Mouse (Mus musculus): ENCODE results near the gene Ndufv3. TPM values are rescaled to one million over a fixed set of nuclear protein-coding genes. Genes with fewer than 3 reads are reported as not detected.

Ndufv3 gene
- 528 and 531 TPM in 2 replicates for polyA plus RNA-seq (2014; fragmentation: Nextera tagmentation; extraction: Ambion mirVana)

- Histone ChIP-seq H3K4me3 (ENCODE audit: low read depth, low read length) (peak within 1 kb of the TSS; percentile 97), H3K4me2 (peak within 1 kb of the TSS; percentile 81), H3K9ac (ENCODE audit: low read depth, low read length) (peak within 1 kb of the TSS; percentile 87), H3K27me3 (ENCODE audit: control insufficient read depth, insufficient read depth, low read length) (no peaks in the 10 kb centered on the region), H3K9me3 (replicated peaks; ENCODE audit: control insufficient read depth, low read length) (no peaks in the 10 kb centered on the region), H3K36me3 (ENCODE audit: control insufficient read depth, insufficient read depth, low read length) (peaks cover 7% of the 10 kb centered on the region; the same call in 1 of the 2 replicates), H3K27ac (ENCODE audit: low read depth, low read length) (peak within 1 kb of the TSS; percentile 71), H3K4me1 (ENCODE audit: control insufficient read depth, insufficient read depth, low read length) (peaks cover 7% of the 10 kb centered on the region; the same call in 1 of the 2 replicates)
- under 1% methylated on average over 45 of the region's 45 CpGs for WGBS (ENCODE audit: insufficient replicate concordance)
- peak; percentile 96 for ATAC-seq (replicated peaks; ENCODE audit: insufficient number of reproducible peaks, low FRiP score, low TSS enrichment)
These were observed at the start of gene Ndufv3, which contains the start of gene Wdr4 for GRCm38 (mm10) chr17:31519946-31520838. Gene Ndufv3 (plus strand): TSS chr17:31520115. Gene Wdr4 (minus strand): TSS chr17:31519980.

GRCm38 (mm10) chr17:31470766-31471418, 49.0 kb upstream of the Ndufv3 start:
- H3K4me1 ChIP-seq (ENCODE audit: control insufficient read depth, insufficient read depth, low read length): no peaks in the 10 kb centered on the region
- ATAC-seq (replicated peaks; ENCODE audit: insufficient number of reproducible peaks, low FRiP score, low TSS enrichment): no peak
- H3K4me2 ChIP-seq: no peak overlapping the region
- H3K4me3 ChIP-seq (ENCODE audit: low read depth, low read length): no peak overlapping the region
- H3K36me3 ChIP-seq (ENCODE audit: control insufficient read depth, insufficient read depth, low read length): no peaks in the 10 kb centered on the region
- H3K9me3 ChIP-seq (replicated peaks; ENCODE audit: control insufficient read depth, low read length): no peaks in the 10 kb centered on the region
- WGBS (ENCODE audit: insufficient replicate concordance): 85% methylated on average over 5 of the region's 5 CpGs
- H3K27me3 ChIP-seq (ENCODE audit: control insufficient read depth, insufficient read depth, low read length): no peaks in the 10 kb centered on the region
- H3K9ac ChIP-seq (ENCODE audit: low read depth, low read length): no peak overlapping the region
- no peak overlapping the region for H3K27ac ChIP-seq (ENCODE audit: low read depth, low read length)

GRCm38 (mm10) chr17:31474388-31474787, 45.5 kb upstream of the Ndufv3 start:
- WGBS (ENCODE audit: insufficient replicate concordance): 80% methylated on average over 6 of the region's 6 CpGs
- no peak overlapping the region for H3K4me3 ChIP-seq (ENCODE audit: low read depth, low read length)
- no peaks in the 10 kb centered on the region for H3K27me3 ChIP-seq (ENCODE audit: control insufficient read depth, insufficient read depth, low read length)
- H3K9ac ChIP-seq (ENCODE audit: low read depth, low read length): no peak overlapping the region
- H3K4me2 ChIP-seq: no peak overlapping the region
- no peaks in the 10 kb centered on the region for H3K4me1 ChIP-seq (ENCODE audit: control insufficient read depth, insufficient read depth, low read length)
- no peaks in the 10 kb centered on the region for H3K36me3 ChIP-seq (ENCODE audit: control insufficient read depth, insufficient read depth, low read length)
- ATAC-seq (replicated peaks; ENCODE audit: insufficient number of reproducible peaks, low FRiP score, low TSS enrichment): no peak
- no peak overlapping the region for H3K27ac ChIP-seq (ENCODE audit: low read depth, low read length)
- H3K9me3 ChIP-seq (replicated peaks; ENCODE audit: control insufficient read depth, low read length): no peaks in the 10 kb centered on the region

GRCm38 (mm10) chr17:31478606-31479005, 41.3 kb upstream of the Ndufv3 start:
- 81% methylated on average over 7 of the region's 7 CpGs for WGBS (ENCODE audit: insufficient replicate concordance)
- ATAC-seq (replicated peaks; ENCODE audit: insufficient number of reproducible peaks, low FRiP score, low TSS enrichment): no peak
- H3K27ac ChIP-seq (ENCODE audit: low read depth, low read length): no peak overlapping the region
- no peaks in the 10 kb centered on the region for H3K9me3 ChIP-seq (replicated peaks; ENCODE audit: control insufficient read depth, low read length)
- H3K9ac ChIP-seq (ENCODE audit: low read depth, low read length): no peak overlapping the region
- no peaks in the 10 kb centered on the region for H3K27me3 ChIP-seq (ENCODE audit: control insufficient read depth, insufficient read depth, low read length)
- H3K36me3 ChIP-seq (ENCODE audit: control insufficient read depth, insufficient read depth, low read length): no peaks in the 10 kb centered on the region
- H3K4me1 ChIP-seq (ENCODE audit: control insufficient read depth, insufficient read depth, low read length): no peaks in the 10 kb centered on the region
- H3K4me3 ChIP-seq (ENCODE audit: low read depth, low read length): no peak overlapping the region
- no peak overlapping the region for H3K4me2 ChIP-seq

- no peaks in the 10 kb centered on the region for H3K9me3 ChIP-seq (replicated peaks; ENCODE audit: control insufficient read depth, low read length)
- no peak overlapping the region for H3K4me2 ChIP-seq
- no peak for ATAC-seq (replicated peaks; ENCODE audit: insufficient number of reproducible peaks, low FRiP score, low TSS enrichment)
- H3K36me3 ChIP-seq (ENCODE audit: control insufficient read depth, insufficient read depth, low read length): no peaks in the 10 kb centered on the region
- no peaks in the 10 kb centered on the region for H3K27me3 ChIP-seq (ENCODE audit: control insufficient read depth, insufficient read depth, low read length)
- H3K4me3 ChIP-seq (ENCODE audit: low read depth, low read length): no peak overlapping the region
- H3K9ac ChIP-seq (ENCODE audit: low read depth, low read length): no peak overlapping the region
- no peaks in the 10 kb centered on the region for H3K4me1 ChIP-seq (ENCODE audit: control insufficient read depth, insufficient read depth, low read length)
- WGBS (ENCODE audit: insufficient replicate concordance): 53% methylated on average over 11 of the region's 11 CpGs
- H3K27ac ChIP-seq (ENCODE audit: low read depth, low read length): no peak overlapping the region
These were observed 40.6 kb upstream of the Ndufv3 start for GRCm38 (mm10) chr17:31479108-31479844.

GRCm38 (mm10) chr17:31486616-31487198, 33.2 kb upstream of the Ndufv3 start:
- no peak overlapping the region for H3K4me2 ChIP-seq
- no peak overlapping the region for H3K4me3 ChIP-seq (ENCODE audit: low read depth, low read length)
- ATAC-seq (replicated peaks; ENCODE audit: insufficient number of reproducible peaks, low FRiP score, low TSS enrichment): no peak
- no peaks in the 10 kb centered on the region for H3K9me3 ChIP-seq (replicated peaks; ENCODE audit: control insufficient read depth, low read length)
- H3K27me3 ChIP-seq (ENCODE audit: control insufficient read depth, insufficient read depth, low read length): no peaks in the 10 kb centered on the region; the same call in 1 of the 2 replicates
- 80% methylated on average over 10 of the region's 10 CpGs for WGBS (ENCODE audit: insufficient replicate concordance)
- no peaks in the 10 kb centered on the region for H3K4me1 ChIP-seq (ENCODE audit: control insufficient read depth, insufficient read depth, low read length)
- no peaks in the 10 kb centered on the region for H3K36me3 ChIP-seq (ENCODE audit: control insufficient read depth, insufficient read depth, low read length)
- H3K27ac ChIP-seq (ENCODE audit: low read depth, low read length): no peak overlapping the region
- H3K9ac ChIP-seq (ENCODE audit: low read depth, low read length): 0 out of 2 replicates have a peak overlapping the region, but pooled peaks have one; percentile 28

GRCm38 (mm10) chr17:31487433-31488060, 32.4 kb upstream of the Ndufv3 start:
- WGBS (ENCODE audit: insufficient replicate concordance): 42% methylated on average over 6 of the region's 6 CpGs
- H3K27me3 ChIP-seq (ENCODE audit: control insufficient read depth, insufficient read depth, low read length): no peaks in the 10 kb centered on the region; the same call in 1 of the 2 replicates
- no peak overlapping the region for H3K4me2 ChIP-seq
- H3K9me3 ChIP-seq (replicated peaks; ENCODE audit: control insufficient read depth, low read length): no peaks in the 10 kb centered on the region
- H3K4me1 ChIP-seq (ENCODE audit: control insufficient read depth, insufficient read depth, low read length): no peaks in the 10 kb centered on the region
- no peak for ATAC-seq (replicated peaks; ENCODE audit: insufficient number of reproducible peaks, low FRiP score, low TSS enrichment)
- H3K27ac ChIP-seq (ENCODE audit: low read depth, low read length): no peak overlapping the region
- no peak overlapping the region for H3K4me3 ChIP-seq (ENCODE audit: low read depth, low read length)
- H3K9ac ChIP-seq (ENCODE audit: low read depth, low read length): no peak overlapping the region
- H3K36me3 ChIP-seq (ENCODE audit: control insufficient read depth, insufficient read depth, low read length): no peaks in the 10 kb centered on the region

- no peak overlapping the region for H3K4me3 ChIP-seq (ENCODE audit: low read depth, low read length)
- H3K9ac ChIP-seq (ENCODE audit: low read depth, low read length): no peak overlapping the region
- no peak overlapping the region for H3K4me2 ChIP-seq
- peaks cover 7% of the 10 kb centered on the region for H3K36me3 ChIP-seq (ENCODE audit: control insufficient read depth, insufficient read depth, low read length)
- no peaks in the 10 kb centered on the region for H3K9me3 ChIP-seq (replicated peaks; ENCODE audit: control insufficient read depth, low read length)
- H3K4me1 ChIP-seq (ENCODE audit: control insufficient read depth, insufficient read depth, low read length): no peaks in the 10 kb centered on the region
- no peaks in the 10 kb centered on the region; the same call in 1 of the 2 replicates for H3K27me3 ChIP-seq (ENCODE audit: control insufficient read depth, insufficient read depth, low read length)
- H3K27ac ChIP-seq (ENCODE audit: low read depth, low read length): no peak overlapping the region
- ATAC-seq (replicated peaks; ENCODE audit: insufficient number of reproducible peaks, low FRiP score, low TSS enrichment): no peak
These were observed 28.6 kb upstream of the Ndufv3 start for GRCm38 (mm10) chr17:31491355-31491754.

Measured in heart, embryonic 11.5 days (tissue).